Mouse (Mus musculus): ENCODE measurements at regions not wholly inside any gene's neighbourhood (a gene's known extent, or its start where the extent isn't known, plus 50 kb on each side); places are given as distances from the start of the nearest gene placed in this dataset.
A peak's percentile ranks its signal among the peaks of the same experiment; 100 is the strongest.

DNA sequence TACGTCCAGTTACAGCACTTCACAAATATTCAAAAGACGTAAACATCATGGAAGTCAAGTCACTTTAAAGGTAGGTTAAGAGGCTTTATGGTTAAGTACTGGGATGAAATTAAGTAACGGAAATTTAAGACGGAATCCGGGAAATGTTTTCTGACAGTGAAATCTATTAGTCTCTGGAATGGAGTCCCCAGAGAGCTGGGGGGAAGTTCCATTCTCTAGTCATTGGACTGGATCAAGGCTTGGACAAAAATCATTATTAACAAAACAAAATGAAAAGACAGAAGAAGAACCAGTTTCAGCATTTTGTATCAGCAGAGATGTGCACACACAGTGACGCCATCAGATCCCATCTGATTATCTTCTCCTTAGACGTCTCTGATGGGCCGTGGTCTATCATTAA, 337.8 kb upstream of the Pmfbp1 start:
- DNase-seq, result no peak

DNA sequence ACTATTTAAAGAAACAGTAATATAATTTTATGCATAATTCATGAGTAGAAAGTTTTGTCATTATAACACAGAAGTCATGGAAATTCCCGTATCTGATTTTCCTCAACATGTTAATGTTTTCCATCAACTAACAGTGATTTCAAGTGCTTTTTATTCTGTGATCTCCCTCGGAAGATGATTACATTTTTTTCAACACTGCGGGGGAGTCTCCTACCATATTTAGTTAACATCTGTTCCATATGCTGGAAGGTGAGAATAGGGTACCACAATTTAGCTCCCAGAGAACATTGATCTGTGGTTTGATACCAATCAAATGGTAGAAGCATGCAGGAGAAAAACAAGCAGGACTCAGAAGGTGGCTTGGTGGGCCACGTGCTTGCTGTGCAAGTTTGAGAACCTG, 321.1 kb upstream of the Pmfbp1 start:
- DNase-seq, result no peak

DNA sequence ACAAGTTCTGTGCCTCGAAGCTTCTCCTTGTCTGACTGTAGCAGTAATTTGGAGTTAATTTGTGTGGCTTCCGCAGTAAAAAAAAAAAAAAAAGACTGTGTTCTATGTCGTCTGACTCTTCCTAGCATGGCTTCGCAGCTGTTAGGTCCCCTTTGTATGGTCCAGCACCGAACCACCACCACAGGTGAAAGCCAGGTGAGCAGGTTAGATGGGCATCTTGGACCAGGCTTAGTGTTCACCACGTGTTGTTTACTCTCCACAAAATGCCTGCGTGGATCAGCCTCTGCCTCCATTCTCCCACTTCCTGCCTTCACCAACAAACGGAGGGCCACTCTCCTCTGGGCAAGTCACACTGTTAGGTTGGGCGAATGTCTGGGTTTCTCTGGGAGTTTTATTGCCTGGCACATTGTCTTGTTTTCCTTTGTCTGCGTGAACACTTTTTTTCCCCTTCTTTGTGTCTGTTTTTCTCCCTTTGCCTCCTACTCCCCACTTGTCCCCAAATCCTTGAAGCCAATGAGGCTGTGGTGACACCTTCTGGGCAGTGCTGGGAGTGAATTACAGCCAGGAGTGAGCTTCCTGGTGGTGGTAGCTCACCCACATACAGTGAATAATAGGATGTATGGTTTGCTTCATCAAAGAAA, 308.1 kb upstream of the Pmfbp1 start:
- peak; percentile 39 for DNase-seq

DNA sequence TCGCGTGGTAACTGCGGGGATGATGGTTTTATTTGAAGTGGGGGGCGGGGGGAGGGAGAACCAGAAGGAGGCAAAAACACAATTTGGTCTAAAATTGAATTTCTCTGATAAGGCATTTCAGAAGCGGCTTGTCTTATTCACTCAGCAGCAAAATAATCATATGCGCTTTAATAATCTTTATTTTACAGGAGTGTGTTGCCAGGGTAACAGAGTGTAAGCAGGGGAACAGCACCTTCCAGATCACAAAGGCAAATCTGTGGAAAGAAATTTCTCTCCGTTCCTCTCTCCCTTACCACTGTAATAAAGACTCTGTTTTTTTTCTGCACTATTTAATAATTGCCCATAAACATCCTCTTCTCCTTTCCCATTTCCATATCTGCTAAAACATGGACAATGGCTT, 306.2 kb upstream of the Pmfbp1 start:
- DNase-seq, result no peak

DNA sequence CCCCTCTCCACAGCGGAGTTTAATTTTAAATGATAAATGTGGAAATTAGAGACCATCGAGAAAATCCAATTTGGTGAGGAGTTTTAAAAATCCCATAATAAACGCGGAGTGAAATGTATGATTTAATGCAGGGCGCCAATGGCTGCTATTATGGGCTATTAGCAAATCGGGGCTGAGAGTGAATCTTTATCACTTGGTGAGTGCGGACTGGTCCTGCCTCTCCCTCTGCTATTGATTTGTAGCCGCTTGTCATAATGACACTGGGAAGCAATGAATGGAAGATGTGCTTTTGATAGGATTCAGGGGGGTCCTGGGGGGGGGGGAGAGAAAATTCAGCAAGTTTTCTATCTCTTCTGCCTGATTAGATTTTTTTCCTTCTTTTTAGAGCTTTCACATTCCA, 279.6 kb upstream of the Pmfbp1 start:
- no peak for DNase-seq

DNA sequence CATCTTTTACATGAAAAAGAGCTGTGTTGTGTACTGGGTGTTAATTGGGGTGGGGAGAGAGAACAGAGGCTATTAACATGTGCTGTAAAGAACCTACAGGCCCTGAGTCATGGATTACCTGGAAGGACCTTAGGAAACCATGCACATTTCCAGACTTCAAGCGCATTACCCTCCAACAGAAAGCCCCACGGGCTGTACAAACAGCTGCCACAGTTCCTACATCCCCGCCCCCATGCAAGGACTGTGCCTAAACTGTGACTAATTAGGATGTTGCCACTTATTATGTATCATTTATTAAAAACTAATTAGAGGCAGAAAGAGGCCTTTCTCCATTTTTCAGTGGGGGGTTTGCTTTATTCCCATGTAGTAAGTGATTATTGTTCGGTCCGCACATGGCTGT, 277.5 kb upstream of the Pmfbp1 start:
- no peak for DNase-seq

DNA sequence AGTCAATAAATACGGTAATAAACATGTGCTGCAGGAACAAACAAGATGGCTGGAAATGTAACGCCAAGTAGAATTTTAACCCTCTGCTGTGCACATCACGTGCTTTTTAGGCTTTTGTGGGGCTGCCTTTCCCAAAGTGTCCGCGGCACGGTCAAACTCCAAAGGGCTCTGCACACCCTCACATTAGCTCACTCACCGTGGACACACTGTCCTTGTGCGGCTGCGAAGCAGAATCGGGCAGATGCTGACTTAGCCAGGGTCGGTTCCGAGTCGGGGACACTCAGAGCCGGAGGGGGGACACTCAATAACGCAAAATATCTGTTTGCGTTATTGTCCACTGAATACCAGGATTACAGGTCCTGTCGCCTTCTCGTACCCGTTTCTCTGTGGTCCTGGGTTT, 276.5 kb upstream of the Pmfbp1 start:
- DNase-seq, result peak; percentile 6

DNA sequence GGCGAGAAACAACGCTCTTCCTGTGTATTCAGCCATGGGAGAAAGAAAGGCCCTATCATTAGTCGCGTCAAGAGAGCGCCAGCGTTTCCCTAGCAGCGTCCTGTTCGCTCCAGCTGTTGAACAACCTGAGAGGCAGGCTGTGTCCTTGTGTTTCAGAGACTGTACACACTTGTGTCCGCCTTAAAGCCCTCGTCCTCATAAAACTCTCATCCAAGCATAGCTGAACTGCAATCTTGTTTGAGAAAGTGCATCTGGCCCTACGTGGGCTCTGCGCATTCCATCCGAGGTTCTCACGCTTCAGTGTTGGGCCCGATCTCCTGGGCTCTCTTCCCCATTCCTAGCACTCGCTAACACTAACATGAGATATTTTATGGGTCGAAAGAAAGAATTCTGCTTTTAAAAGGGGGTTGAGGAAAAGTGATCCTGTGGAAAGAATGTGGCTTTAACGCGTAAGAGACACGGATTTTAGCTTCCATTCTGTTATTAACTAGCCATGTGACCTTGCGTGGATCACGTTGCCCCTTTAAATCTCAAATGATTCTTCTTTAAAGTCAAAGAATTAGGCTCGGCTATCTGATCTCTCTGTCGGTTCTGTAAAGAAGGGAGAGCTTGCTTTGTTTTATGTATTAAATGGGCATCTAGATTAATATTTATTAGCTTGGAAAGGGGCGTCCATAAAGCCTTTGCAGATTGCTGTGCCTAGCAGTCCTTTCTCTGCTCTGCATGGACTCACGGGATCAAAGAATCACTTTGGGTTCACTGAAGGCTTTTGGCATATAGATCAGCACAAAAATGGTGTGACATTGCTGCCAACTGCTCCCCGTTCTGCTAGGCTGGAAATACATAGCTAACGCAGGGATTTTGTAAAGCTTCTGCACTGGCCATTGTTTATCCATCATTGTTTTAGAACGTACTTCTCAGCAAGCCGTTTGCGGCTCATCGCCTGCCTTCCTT, 261.3 kb upstream of the Pmfbp1 start:
- DNase-seq, result no peak

DNA sequence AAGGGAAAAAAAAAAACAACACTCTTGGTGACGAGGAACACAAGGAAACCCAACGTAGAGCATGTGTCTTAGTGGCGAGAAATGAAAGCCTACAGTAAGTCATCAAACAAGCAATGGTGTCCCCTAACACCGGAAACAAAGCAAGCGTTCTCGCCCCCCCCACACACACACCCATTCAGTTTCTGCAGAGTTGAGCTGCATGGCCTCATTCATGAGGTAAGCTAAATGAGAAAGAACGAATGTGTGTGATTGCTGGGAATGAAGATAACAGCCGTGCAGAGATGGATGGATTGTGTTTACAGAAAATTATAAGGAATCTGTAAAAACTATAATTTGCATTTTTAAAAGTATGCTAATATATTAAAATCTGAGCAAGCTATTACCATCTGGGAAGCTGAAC, 248.3 kb upstream of the Pmfbp1 start:
- no peak for DNase-seq

DNA sequence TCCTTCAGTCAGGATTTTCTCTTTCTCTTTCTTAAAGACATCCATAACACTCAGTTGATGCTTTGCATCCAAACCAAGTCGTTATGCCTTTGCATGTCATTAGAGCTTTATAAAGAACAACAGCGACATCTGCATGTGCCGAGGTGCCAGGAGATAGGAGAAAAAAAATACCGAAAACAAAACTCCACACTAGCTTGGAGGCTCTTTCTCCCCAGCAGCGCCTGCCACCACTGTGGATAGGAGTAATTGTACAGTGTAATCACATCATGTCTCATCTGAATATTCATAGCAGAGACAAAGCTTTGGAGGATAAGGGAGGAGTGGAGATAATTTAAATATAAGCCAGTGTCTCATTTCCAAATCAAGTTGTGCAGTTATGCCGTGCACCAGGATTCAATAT, 246.0 kb upstream of the Pmfbp1 start:
- no peak for DNase-seq

DNA sequence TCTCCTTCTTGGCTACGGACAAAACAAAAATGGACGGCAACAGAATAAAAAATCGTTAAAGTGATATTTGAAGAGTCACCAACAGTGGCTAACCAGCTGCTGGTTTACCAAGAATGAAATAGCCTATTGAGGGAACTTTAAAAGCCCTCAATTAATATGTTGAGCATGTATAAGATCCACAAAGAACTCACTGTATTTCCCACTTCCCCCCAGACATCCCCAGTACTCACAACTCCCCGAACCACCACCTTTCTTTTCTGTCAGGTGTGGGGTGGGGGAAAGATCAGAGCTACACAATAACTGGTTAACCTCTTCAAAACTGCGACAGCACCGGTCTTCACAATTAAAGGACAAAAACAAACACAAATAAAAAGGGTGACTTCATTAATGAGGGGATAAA, 245.5 kb upstream of the Pmfbp1 start:
- no peak for DNase-seq

DNA sequence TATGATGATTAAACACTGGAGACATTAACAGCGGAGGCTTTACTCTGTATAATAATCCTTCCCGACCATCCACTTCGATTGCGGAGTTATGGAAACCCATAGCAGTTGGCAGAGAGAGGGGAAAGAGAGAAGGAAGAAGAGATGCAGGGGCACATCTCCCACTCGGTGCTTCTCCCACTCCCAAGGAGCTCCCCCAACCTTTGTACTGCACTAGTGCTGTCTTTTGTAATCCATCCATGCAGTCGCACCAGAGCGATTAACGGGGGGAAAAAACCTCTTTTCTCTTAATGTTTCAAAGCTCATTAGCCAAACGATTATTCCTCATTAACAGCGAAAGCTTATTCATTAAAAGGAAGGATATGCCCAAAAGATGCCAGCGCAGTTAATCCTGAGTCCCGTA, 244.6 kb upstream of the Pmfbp1 start:
- DNase-seq, result no peak

DNA sequence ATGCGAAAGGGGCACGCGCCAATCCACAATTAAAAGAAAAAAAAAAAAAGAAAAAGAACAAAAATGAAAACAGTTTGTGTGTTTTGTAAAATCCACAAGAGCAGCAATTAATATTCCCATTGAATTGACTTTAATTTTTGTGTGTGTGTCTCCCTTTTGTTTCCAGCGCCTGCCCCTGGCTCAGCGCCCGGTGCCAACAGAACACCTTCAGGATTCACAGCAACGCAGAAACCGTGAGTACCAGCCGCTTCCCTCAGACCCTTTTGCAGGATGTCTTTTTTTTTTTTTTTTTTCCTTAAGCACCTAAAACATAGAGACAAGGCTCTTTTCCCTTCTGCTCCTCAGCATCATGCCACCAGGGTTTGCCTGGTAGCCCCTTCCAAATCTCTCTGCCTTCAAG, 244.1 kb upstream of the Pmfbp1 start:
- DNase-seq, result no peak

DNA sequence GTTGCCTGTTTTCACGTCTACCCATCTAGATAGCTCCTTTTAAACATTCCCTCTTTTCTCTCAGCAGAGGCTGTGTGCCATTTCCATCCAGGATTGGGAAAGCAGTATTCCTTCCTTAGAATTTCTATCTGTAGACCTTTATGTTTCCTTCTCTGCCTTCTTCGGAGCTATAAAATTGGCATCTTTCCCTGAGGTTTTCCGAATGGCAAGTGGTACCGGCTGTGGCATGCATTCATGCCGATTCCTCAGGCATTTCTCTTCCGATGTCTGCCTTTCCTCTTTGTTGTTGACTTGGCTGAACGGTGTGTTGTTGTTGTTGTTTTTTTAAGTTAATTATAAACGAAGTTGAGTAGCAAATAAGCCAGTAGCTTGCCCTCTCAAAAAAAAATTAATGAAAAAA, 243.3 kb upstream of the Pmfbp1 start:
- DNase-seq, result no peak

DNA sequence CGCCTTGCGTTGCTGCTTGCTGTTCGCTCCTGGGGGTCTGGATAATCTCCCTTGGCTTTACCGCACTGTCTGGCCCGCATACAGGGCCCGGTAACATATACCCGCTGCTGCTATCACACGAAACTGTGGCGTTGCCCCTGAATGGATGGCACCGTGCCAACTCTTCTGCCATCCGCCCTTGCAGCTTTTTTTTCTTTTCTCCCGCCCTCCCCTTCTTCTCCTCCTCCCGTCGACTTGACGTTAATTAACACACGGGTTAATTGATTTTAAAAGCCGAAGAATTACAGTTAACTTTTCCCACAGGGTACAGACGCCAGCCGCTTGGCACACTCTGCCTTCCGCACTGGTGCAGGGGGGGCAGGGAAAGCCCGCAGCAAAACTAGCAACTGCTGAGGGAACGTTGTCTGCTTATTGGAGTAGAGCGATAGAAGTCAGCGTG, 242.4 kb upstream of the Pmfbp1 start:
- no peak for DNase-seq

DNA sequence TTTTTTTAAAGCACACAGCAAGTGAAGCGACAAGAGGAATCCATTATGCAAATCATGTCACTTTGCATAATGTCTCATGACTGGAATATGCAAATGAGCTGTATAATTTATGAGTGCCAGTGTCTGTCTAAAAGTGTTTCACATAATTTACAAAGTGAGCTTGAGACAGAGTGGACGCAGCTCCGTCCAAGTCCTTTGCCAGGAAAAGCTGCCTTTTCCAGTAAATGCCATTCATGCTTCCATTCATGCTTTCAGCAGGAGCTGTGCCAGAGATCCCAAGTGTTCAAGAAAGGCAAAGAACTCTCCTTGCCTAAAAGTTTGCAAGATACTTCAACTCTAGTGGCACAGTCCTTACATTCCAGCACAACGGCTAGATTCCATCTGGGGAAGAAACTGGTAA, 241.4 kb upstream of the Pmfbp1 start:
- no peak for DNase-seq

DNA sequence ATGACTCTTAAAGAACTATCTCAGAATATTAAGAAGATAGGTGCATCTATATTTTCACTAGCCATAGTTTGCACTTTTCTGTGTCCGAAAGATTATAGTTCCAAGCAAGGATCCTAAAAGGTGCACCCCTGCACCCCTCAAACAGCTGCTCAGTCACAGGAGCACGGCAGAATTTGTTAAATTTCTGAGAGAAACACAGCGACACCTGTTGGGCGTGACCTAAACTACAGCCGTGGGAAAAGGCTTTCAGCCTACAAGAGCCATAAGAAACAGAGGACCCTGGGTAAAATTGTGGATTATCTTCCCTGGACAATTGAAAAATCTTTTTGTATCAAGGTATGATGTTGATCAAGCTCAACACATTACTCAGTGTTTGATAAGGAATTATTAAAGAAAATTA, 214.7 kb upstream of the Pmfbp1 start:
- peak; percentile 21 for DNase-seq

DNA sequence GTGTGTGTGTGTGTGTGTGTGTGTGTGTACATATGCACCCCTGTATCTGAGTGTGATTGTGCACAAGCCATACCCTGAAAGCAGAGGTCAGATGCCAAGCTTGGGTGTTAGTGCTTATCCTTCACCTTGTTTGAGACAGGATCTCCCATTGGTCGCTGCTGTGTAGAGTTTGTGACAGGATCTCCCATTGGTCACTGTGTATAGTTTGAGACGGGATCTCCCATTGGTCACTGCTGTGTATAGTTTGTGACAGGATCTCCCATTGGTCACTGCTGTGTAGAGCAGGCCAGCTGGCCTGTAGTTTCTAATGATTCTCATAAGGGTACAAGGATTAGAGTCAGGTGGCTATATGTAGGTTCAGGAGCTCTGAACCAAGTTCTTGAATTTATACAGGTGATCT, 213.3 kb upstream of the Pmfbp1 start:
- no peak for DNase-seq

DNA sequence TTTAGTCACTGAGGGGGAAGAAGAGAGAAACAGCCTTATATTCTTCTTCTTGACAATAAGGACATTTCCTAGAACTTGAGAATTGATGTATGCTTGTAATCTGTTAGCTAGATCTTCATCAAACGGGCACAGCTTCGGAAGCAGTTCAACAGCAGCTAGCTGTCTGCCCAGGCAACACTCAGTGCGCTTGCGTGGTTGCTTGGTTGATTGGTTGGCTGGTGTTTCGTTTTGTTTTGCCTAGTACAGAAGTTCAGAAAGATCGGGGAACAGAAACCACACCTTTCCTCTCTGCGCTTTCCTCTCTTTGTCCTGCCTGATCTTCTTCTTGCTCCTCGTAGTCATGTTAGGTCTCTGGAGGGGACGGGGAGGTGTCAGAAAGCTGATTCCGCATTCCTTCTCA, 212.2 kb upstream of the Pmfbp1 start:
- no peak for DNase-seq

DNA sequence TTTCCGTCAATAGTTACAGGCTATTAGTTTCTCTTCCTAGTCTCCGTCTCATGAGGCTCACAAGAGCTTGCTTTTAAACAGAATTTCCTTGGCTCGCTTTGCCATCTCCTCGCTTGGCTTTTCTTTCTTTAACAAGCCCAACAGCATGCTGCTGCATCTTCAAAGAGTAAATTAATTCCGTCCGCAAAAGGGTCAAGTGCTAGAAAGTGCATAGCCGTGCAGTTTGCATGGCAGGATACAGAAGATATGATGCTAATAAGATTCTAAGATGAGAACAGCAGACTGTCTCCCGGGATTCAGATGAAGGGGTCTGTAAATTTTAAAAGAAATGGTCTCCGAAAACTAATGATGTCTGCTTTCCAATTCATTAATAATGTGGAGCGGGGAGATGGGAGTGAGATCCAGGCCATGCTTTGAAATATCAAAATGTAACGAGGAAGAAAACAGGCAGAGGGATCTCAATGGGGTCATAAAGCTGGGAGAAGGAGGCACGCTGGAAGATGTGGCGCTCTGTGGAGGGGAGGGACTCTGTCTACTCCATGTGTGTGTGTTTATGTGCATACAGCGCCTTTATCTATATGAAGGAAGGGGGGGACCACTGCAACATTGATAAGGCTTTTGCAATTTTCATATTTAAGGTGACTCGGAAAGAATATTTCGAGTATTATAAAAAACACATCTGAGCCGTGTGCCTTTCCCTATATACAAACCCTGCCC, 183.0 kb upstream of the Pmfbp1 start:
- no peak for DNase-seq

DNA sequence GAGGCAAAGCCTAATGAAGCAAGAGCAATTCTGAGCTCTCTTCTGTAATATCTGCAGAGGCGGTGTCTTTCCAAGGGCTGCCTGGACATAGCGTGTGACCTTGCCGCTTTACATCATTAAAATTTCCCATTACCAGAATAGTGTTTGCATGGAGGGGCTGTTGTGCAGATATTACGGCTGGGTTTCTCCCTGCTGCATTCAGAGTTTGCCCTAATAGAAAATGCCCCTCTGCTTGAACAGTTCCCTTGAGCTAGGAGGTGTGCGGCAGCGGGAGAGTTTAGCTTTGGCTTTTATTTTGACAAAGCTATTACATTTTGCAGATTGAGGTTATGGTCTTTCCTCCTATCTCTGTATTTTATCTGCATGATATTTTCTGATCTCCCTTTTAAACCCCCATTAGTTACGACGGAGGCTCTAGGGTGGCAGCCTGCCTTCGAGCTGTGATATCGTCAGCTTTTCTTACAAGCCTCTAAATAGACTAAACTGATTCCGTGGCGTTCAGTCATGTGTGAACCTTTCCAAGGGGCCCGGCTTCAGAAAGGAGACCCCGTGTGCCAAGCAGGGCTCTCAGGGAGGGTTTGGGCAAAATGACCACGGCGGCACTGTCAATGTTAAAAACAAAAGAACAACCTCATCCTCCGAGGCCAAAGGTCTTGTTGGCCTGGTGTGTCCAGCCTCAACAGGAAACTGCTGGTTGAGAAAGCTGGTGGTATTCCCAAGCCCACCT, 182.2 kb upstream of the Pmfbp1 start:
- DNase-seq, result no peak

DNA sequence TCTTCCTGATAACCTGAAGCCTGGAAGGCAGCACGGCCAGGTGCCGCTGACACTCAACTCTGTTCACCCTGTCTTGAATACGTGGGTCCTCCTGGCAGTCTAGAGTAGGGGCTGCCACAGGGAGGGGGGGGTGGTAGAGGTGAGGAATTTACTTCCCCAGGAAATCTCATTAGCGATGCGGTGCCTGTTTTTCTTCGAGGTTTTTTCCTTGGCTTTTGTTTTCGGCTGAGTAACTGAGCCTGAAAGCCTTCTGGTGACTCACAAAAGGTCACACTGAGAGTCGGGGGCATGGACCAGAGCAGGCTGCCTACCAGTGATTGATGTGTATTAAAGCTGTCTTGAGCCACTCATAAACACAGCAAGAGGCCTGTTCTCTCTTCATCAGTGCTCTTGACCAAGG, 181.1 kb upstream of the Pmfbp1 start:
- DNase-seq, result no peak

DNA sequence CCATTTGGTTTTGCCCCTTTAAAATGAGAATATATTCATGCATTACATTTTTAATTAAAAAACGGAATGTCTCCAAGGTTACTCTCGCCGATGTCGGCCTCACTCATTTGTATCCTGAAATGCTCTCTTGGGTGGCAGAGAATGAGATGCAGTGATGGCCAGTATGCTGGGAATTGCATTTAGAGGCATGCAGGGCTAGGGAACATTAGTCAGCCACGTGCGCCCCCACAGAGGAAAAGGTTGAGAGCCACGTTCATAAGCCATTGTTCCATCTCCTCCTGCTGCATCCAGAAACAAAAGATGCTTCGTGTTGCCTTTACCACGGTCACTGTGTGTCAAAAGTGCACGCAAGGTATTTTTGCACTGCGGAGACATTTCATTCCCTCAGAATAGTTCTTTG, 172.9 kb upstream of the Pmfbp1 start:
- DNase-seq, result no peak
